Mouse (Mus musculus) thymus, adult 2 months (tissue): ENCODE measurements at regions not wholly inside any gene's neighbourhood (a gene's known extent, or its start where the extent isn't known, plus 50 kb on each side); places are given as distances from the start of the nearest gene placed in this dataset.

Experiments used
- CTCF ChIP-seq: fragments of 200-500 bp; IDR thresholded peaks from 2 replicates; pipeline ENCODE4 v1.5.1; 2012; ENCODE audit warnings: mild to moderate bottlenecking, control low read depth, low read length, moderate library complexity, borderline replicate concordance; ENCODE audit not compliant: control insufficient read depth, poor library complexity, insufficient read depth; ENCODE audit errors: extremely low read depth
- POLR2A ChIP-seq: fragments of 200-500 bp; IDR thresholded peaks from 2 replicates; pipeline ENCODE4 v1.6.1; 2012; ENCODE audit warnings: mild to moderate bottlenecking, low read length, control low read depth, moderate library complexity; ENCODE audit not compliant: control insufficient read depth, poor library complexity, insufficient read depth; ENCODE audit errors: extremely low read depth

- TF ChIP-seq CTCF, result no peak
- TF ChIP-seq POLR2A, result no peak
Observed at GRCm38 (mm10) chr3:21849831-21850230, 226.6 kb upstream of the Tbl1xr1 start.
